Mouse (Mus musculus) liver, embryonic 14.5 days (tissue): ENCODE results near the gene Stox1.

Experiments
- CTCF ChIP-seq: IDR thresholded peaks from 2 replicates; pipeline ENCODE4 v1.5.1; 2016; ENCODE audit warnings: antibody characterized with exemption, low read depth, control low read depth
- EP300 ChIP-seq: IDR thresholded peaks from 2 replicates; pipeline ENCODE4 v1.6.1; 2016; ENCODE audit warnings: antibody characterized with exemption, low read depth

DNA sequence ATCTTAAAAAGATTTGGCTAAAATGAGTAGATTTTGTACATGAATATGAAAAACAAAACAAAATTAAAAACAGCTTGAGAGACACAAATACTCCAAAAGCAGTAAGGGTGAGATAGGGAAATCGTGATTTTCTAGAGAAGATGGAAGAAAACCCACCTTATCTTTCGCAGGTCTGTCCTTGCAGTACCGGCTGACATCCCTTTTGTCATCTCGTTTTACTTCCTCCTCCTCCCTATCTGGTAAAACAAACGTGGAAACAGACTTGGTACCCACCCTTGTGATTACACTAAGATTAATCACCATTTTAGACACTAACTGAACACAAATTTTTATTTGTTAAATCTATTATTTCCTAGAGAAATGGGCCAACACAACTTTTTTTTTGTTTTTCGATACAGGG, 24.9 kb upstream of the Stox1 start:
- TF ChIP-seq CTCF: no peak
- TF ChIP-seq EP300: no peak
